Comparison of ENCODE assay signal across 12 mouse cellular contexts in genomic region chr17:57984230-57984629, GRCm38 (mm10).
"Had no signal": no experiment of that assay in that cellular context is flagged by ENCODE, and none has a peak within 500 bp of the region (broad histone marks: within the 10 kb centered on the region; RNA-seq: fewer than 3 reads in every experiment).

No protein-coding gene starts in this region.

- H3K36me3 ChIP-seq: heart, embryonic 10.5 days; heart, embryonic 12.5 days; hindbrain, embryonic 10.5 days; kidney, embryonic 15.5 days; limb, embryonic 13.5 days; limb, embryonic 15.5 days; liver, embryonic 12.5 days had no signal

- ATAC-seq: inflammation-experienced regulatory T-cells, adult 6 months; liver, embryonic 12.5 days had no signal

- H3K9ac ChIP-seq: heart, embryonic 12.5 days; hindbrain, embryonic 14.5 days; kidney, embryonic 15.5 days; limb, embryonic 13.5 days; limb, embryonic 15.5 days; liver, embryonic 12.5 days; liver, embryonic 14.5 days had no signal

- H3K4me2 ChIP-seq: heart, embryonic 12.5 days; hindbrain, embryonic 14.5 days; kidney, embryonic 15.5 days; limb, embryonic 13.5 days; limb, embryonic 15.5 days; liver, embryonic 12.5 days had no signal

- H3K4me3 ChIP-seq: gastrocnemius, adult 2 months; heart, embryonic 10.5 days; heart, embryonic 12.5 days; hindbrain, embryonic 10.5 days; kidney, embryonic 15.5 days; limb, embryonic 13.5 days; limb, embryonic 15.5 days; liver, embryonic 12.5 days had no signal

- H3K9me3 ChIP-seq: heart, embryonic 10.5 days; hindbrain, embryonic 10.5 days; kidney, embryonic 15.5 days; limb, embryonic 13.5 days; limb, embryonic 15.5 days had no signal

- H3K4me1 ChIP-seq: heart, embryonic 10.5 days; heart, embryonic 12.5 days; hindbrain, embryonic 10.5 days; kidney, embryonic 15.5 days; limb, embryonic 13.5 days; limb, embryonic 15.5 days; liver, embryonic 12.5 days had no signal

- H3K27ac ChIP-seq: gastrocnemius, adult 2 months; heart, embryonic 10.5 days; hindbrain, embryonic 10.5 days; hindbrain, embryonic 14.5 days; kidney, embryonic 15.5 days; kidney, postnatal 0 days; limb, embryonic 13.5 days; limb, embryonic 15.5 days; liver, embryonic 12.5 days; liver, embryonic 14.5 days had no signal

- H3K27me3 ChIP-seq: heart, embryonic 12.5 days; kidney, embryonic 15.5 days; limb, embryonic 13.5 days; limb, embryonic 15.5 days; liver, embryonic 12.5 days had no signal
